Mouse (Mus musculus) kidney, adult 2 months (tissue): ENCODE measurements around the gene Epha2. TPM values are rescaled to one million over a fixed set of nuclear protein-coding genes. Genes with fewer than 3 reads are reported as not detected.
A peak's percentile ranks its signal among the peaks of the same experiment; 100 is the strongest.

Experiments
- DNase-seq: peaks from one replicate; pipeline ENCODE4 v3.0.0; 2021
- H3K27ac ChIP-seq: fragments of 200-500 bp; 2 replicates; pipeline ENCODE4 v1.5.1; 2012; ENCODE audit warnings: low read depth, low read length, control low read depth, inconsistent platforms; ENCODE audit not compliant: insufficient read depth
- H3K27me3 ChIP-seq: fragments of 200-500 bp; replicated peaks from 2 replicates; pipeline ENCODE4 v1.6.1; 2012; ENCODE audit warnings: mild to moderate bottlenecking, moderate library complexity, low read length, inconsistent platforms; ENCODE audit not compliant: control insufficient read depth, insufficient read depth
- H3K36me3 ChIP-seq: fragments of 200-500 bp; 2 replicates; pipeline ENCODE4 v1.6.1; 2012; ENCODE audit warnings: mild to moderate bottlenecking, moderate library complexity, low read length, inconsistent platforms; ENCODE audit not compliant: control insufficient read depth, insufficient read depth
- H3K4me1 ChIP-seq: fragments of 200-500 bp; 2 replicates; pipeline ENCODE4 v1.6.1; 2011; ENCODE audit warnings: low read length; ENCODE audit not compliant: control insufficient read depth, insufficient read depth
- H3K4me3 ChIP-seq: fragments of 200-500 bp; 2 replicates; pipeline ENCODE4 v1.5.1; 2011; ENCODE audit warnings: mild to moderate bottlenecking, low read depth, low read length, control low read depth; ENCODE audit not compliant: insufficient read depth
- CTCF ChIP-seq: fragments of 200-500 bp; conservative IDR thresholded peaks from 2 replicates; pipeline ENCODE4 v1.5.1; 2011; ENCODE audit warnings: low read depth, mild to moderate bottlenecking, control low read depth, low read length, moderate library complexity, mixed read lengths; ENCODE audit not compliant: insufficient read depth, insufficient read length
- POLR2A ChIP-seq: fragments of 200-500 bp; IDR thresholded peaks from one replicate; pipeline ENCODE4 v1.6.1; 2011; ENCODE audit warnings: low read depth, low read length, control low read depth
- WGBS: fragments of 180-500 bp; shearing (Covaris S2); methylation state at CpG from one replicate; pipeline ENCODE4 v1.1.7; 2018; 5-methylcytosine and 5-hydroxymethylcytosine counted together
- polyA plus RNA-seq: library from polyadenylated mRNA; depleted of rRNA; stranded (reverse); fragments of >200 nt; gene quantifications from 2 replicates; pipeline ENCODE4 v1.2.3, GENCODE M21; 2012

Gene Epha2
- polyA plus RNA-seq, 1 experiment, result 8.1 TPM

DNA sequence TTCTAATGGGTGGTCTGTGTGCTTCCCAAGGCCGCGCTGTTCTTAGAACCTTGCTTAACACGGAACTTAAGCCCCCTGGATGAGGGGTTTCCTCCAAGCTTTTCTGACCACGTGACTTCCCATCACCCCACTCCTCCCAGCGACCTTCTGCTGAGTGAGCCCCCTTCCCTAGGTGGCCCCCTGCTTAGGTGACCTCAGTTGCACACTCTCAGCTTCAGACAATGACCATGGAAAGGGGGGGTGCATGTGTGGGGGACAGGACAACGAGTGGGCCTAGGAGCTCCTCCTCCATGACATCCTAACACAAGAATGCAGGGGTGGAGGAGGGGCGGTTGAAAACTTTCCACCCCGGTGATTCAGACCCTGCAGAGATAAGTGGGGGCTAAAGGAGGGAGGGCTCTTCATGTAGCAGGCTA lies 9.2 kb downstream of the Epha2 start:
- WGBS, result 30% methylated on average over 8 of the region's 8 CpGs
- Histone ChIP-seq H3K27ac (peak overlapping the region; percentile 83), H3K4me1 (peaks cover 35% of the 10 kb centered on the region), H3K36me3 (no peaks in the 10 kb centered on the region), H3K27me3 (no peaks in the 10 kb centered on the region), H3K4me3 (no peak overlapping the region)
- no peak for TF ChIP-seq POLR2A
- no peak for TF ChIP-seq CTCF
- peak; percentile 77 for DNase-seq

DNA sequence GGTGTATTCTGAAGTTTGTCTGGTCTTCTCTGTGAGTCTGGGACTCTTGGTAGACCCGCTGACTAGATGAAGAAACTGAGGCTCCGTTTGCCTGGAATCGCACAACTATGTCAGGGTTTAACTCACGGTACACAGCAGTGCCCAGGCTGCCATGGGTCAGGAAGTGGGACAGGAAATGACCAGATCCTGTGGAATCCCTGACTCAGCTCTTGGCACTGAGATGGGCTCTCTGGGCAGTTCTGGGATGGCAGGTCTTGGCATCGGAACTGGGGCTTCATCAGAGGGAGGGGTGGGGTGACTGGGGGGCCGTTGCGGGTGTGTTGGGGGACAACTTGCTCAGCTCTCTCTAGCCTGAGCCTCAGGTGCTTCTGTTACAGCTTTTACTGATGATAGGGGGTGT lies 10.0 kb downstream of the Epha2 start:
- no peak for TF ChIP-seq POLR2A
- no peak for TF ChIP-seq CTCF
- 39% methylated on average over 7 of the region's 7 CpGs for WGBS
- H3K27me3 ChIP-seq, result no peaks in the 10 kb centered on the region
- peaks cover 35% of the 10 kb centered on the region for H3K4me1 ChIP-seq
- no peaks in the 10 kb centered on the region for H3K36me3 ChIP-seq
- peak overlapping the region; percentile 67 for H3K27ac ChIP-seq
- peak; percentile 86 for DNase-seq
- H3K4me3 ChIP-seq, result no peak overlapping the region

DNA sequence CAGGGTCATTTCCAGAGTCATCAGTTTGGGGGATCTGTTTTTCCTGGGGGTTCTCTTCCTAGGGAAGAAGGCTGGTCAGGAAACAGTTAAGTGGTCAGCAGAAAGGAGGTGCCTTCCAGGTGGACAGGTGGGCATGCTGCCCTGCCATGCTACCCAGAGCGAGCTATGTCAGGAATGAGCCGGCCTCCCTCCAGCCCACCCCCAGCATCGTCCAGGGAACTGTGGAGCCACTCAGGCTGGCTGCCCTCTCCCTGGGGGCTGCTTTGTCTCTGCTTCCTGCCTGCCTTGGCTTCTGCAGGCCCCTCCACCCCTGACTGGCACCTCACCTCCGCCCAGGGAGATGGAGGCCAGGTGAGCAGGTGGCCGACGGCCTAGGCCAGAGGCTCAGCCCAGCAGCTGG lies 10.5 kb downstream of the Epha2 start:
- Histone ChIP-seq H3K4me3 (no peak overlapping the region), H3K36me3 (no peaks in the 10 kb centered on the region), H3K27ac (no peak overlapping the region), H3K4me1 (peaks cover 39% of the 10 kb centered on the region), H3K27me3 (no peaks in the 10 kb centered on the region)
- peak; percentile 42 for DNase-seq
- TF ChIP-seq POLR2A (no peak), CTCF (no peak)
- whole genome bisulfite sequencing, result 40% methylated on average over 6 of the region's 6 CpGs

DNA sequence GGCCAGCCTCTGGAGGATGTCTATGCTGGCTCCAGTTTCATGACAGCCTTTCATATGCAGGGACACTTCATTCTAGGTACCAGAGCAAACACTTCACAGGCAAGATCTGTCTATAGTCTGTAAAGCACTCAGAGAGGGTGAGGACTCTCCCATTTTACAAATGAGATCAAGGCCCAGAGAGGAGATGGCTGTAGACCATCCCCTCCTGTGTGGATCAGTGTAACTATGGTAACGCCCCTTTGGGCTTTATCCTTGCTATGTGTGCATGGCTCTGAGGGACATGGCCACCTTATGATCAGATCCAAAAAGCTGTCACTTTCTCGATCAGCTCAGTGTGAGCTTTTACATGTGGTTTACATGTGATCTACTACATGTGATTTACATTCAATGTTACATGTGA lies 10.9 kb downstream of the Epha2 start:
- H3K4me1 ChIP-seq, result peaks cover 40% of the 10 kb centered on the region

DNA sequence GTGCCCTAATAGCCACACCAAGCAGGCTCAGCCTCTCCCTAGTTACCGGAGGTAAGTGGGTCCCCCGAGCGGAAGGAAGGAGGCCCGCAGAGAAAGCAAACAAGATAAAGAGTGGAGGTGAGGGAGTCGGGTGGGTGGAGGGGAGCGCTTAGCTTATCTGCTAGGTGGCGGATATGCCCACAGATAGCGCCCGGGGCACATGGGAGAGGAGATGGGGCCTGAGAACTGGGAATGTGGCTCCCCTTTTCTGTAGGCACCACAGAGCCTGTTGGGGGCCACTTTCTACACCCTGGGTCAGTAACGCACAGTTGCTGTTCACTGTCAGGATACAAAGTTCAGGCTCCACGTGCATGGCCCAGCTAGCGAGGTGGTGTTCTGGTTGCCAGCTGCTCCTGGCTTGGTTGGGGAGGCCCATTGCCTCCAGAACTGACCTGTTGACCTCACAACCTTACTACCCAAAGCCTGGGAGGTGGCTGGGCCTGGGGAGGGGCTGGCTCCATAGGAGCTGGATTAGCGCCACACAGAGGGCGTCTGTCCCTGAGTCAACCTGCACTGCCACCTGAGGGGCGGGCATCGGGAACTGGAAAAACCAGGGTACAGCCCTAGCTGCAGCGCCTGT lies 11.6 kb downstream of the Epha2 start:
- H3K4me1 ChIP-seq, result peaks cover 40% of the 10 kb centered on the region
- H3K4me3 ChIP-seq, result no peak overlapping the region
- WGBS, result 70% methylated on average over 17 of the region's 17 CpGs
- no peak overlapping the region for H3K27ac ChIP-seq
- peak; percentile 83 for DNase-seq
- H3K36me3 ChIP-seq, result no peaks in the 10 kb centered on the region
- H3K27me3 ChIP-seq, result no peaks in the 10 kb centered on the region
- TF ChIP-seq CTCF (no peak), POLR2A (no peak)

More for the DNA sequence above, 10.9 kb downstream of the Epha2 start:
- Histone ChIP-seq H3K36me3 (no peaks in the 10 kb centered on the region), H3K4me3 (no peak overlapping the region), H3K27me3 (no peaks in the 10 kb centered on the region), H3K27ac (no peak overlapping the region)
- DNase-seq, result no peak
- WGBS, result 82% methylated on average over 2 of the region's 2 CpGs
- no peak for TF ChIP-seq POLR2A
- no peak for TF ChIP-seq CTCF

DNA sequence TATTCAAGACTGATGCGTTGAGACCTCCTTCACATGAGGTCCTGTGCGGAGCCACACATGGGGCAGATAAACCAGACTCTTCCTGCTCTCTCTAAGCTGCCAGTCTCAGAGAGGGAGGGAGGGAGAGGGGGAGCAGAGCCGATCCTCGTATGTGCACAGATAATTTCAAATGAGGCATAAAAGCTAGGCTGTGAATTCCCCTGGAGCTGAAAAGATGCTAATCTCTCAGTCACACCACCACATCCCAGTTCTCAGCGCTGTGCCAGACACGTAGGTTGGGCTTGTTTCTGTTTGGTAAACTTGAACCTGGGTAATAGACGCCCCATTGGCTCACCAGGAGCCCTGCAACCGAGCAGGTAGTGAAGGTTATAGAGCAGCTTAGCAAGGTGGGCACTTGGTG lies 12.4 kb downstream of the Epha2 start:
- Histone ChIP-seq H3K27ac (no peak overlapping the region), H3K27me3 (no peaks in the 10 kb centered on the region), H3K36me3 (no peaks in the 10 kb centered on the region), H3K4me3 (no peak overlapping the region), H3K4me1 (peaks cover 37% of the 10 kb centered on the region)
- DNase-seq, result no peak
- 77% methylated on average over 8 of the region's 8 CpGs for WGBS
- TF ChIP-seq CTCF (no peak), POLR2A (no peak)

DNA sequence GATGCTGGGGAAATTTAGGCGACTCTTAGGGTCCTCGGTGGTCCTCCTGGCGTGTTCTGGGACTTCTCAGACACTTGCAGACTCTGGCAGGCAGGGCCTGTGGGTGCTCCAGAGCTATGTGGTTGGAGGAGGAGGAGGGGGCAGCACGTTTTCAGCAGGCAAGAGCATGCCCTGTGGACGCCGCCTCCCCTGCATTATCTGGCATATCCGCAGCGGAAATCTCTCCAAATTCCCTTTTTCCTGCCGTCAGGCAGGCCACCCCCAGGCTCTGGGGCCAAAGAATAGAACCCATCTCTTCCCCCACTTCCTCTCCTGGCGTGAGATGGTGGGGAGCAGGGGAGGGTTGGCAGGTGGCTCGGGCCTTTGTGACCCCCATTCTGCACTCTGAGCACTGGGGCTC lies 12.9 kb downstream of the Epha2 start:
- no peaks in the 10 kb centered on the region for H3K36me3 ChIP-seq
- DNase-seq, result peak; percentile 34
- no peaks in the 10 kb centered on the region for H3K27me3 ChIP-seq
- H3K4me3 ChIP-seq, result no peak overlapping the region
- TF ChIP-seq CTCF (no peak), POLR2A (no peak)
- H3K27ac ChIP-seq, result peak overlapping the region; percentile 21
- WGBS, result 73% methylated on average over 11 of the region's 11 CpGs
- H3K4me1 ChIP-seq, result peaks cover 34% of the 10 kb centered on the region
